Mouse (Mus musculus) kidney, adult 8-10 months (tissue): Measurements from ENCODE around the gene Mab21l1.

Experiments
- DNase-seq, 2 experiments: peaks; one replicate each; pipeline ENCODE4 v3.0.0; 2022

Mab21l1 gene

GRCm38 (mm10) chr3:55780120-55781070, 1.9 kb upstream of the Mab21l1 start:
- DNase-seq = no peak

- no peak for DNase-seq
Observed at GRCm38 (mm10) chr3:55781429-55782055, 768 bp upstream of the Mab21l1 start.

GRCm38 (mm10) chr3:55782771-55783170, 461 bp downstream of the Mab21l1 start:
- peak in 1 of 2 experiments; percentile 7 for DNase-seq

- DNase-seq = peak in 1 of 2 experiments; percentile 5
Observed at GRCm38 (mm10) chr3:55783171-55784081, 1.1 kb downstream of the Mab21l1 start.

GRCm38 (mm10) chr3:55784101-55784500, 1.8 kb downstream of the Mab21l1 start:
- DNase-seq = no peak

GRCm38 (mm10) chr3:55785266-55785980, 3.1 kb downstream of the Mab21l1 start:
- no peak for DNase-seq

- no peak for DNase-seq
Observed at GRCm38 (mm10) chr3:55785981-55786725, 3.8 kb downstream of the Mab21l1 start.

- DNase-seq = no peak
Observed at GRCm38 (mm10) chr3:55786835-55787486, 4.7 kb downstream of the Mab21l1 start.

- peak in 1 of 2 experiments; percentile 15 for DNase-seq
Observed at GRCm38 (mm10) chr3:55787487-55788213, 5.3 kb downstream of the Mab21l1 start.

GRCm38 (mm10) chr3:55788214-55788586, 5.9 kb downstream of the Mab21l1 start:
- DNase-seq = no peak

- no peak for DNase-seq
Observed at GRCm38 (mm10) chr3:55788621-55789201, 6.4 kb downstream of the Mab21l1 start.

- DNase-seq = no peak
Observed at GRCm38 (mm10) chr3:55789856-55790255, 7.5 kb downstream of the Mab21l1 start.

GRCm38 (mm10) chr3:55790609-55791008, 8.3 kb downstream of the Mab21l1 start:
- DNase-seq = no peak

GRCm38 (mm10) chr3:55792251-55792650, 9.9 kb downstream of the Mab21l1 start:
- DNase-seq = no peak

- peak; percentile 38 to 49 for DNase-seq
Observed at GRCm38 (mm10) chr3:55793842-55794575, 11.7 kb downstream of the Mab21l1 start.

- DNase-seq = no peak
Observed at GRCm38 (mm10) chr3:55794768-55795167, 12.5 kb downstream of the Mab21l1 start.

- DNase-seq = no peak
Observed at GRCm38 (mm10) chr3:55814993-55815625, 32.8 kb downstream of the Mab21l1 start.

GRCm38 (mm10) chr3:55816096-55816495, 33.8 kb downstream of the Mab21l1 start:
- no peak for DNase-seq
